ENCODE assay signal across 9 mouse cellular contexts in genomic region chr15:103060341-103061130, GRCm38 (mm10). TPM values are rescaled to one million over a fixed set of nuclear protein-coding genes. Genes with fewer than 3 reads are reported as not detected.
DNase-seq lines count a peak whose midpoint lies in the region; ATAC-seq and TF ChIP-seq lines count a peak whose summit lies in the region.
"Had no signal": no experiment of that assay in that cellular context is flagged by ENCODE, and none has a peak within 500 bp of the region (broad histone marks: within the 10 kb centered on the region; RNA-seq: fewer than 3 reads in every experiment).

No protein-coding gene starts in this region.

- H3K4me3 ChIP-seq in lung, embryonic 15.5 days = peak overlapping the region; percentile 7; the same call in 1 of the 2 replicates
- H3K4me3 ChIP-seq in embryonic facial prominence, embryonic 14.5 days (ENCODE audit: low read depth, low read length) = peak overlapping the region; percentile 10; the same call in 1 of the 2 replicates
- peak overlapping the region; percentile 66 for H3K4me3 ChIP-seq in kidney, adult 2 months (ENCODE audit: insufficient read depth, low read depth, low read length)
- H3K4me3 ChIP-seq in neural tube, embryonic 12.5 days = peak overlapping the region; percentile 47

- ATAC-seq in lung, embryonic 15.5 days (ENCODE audit: borderline replicate concordance, extremely low read depth, low FRiP score, low TSS enrichment) = peak; percentile 46; the same call in 1 of the 2 replicates
- ATAC-seq in embryonic facial prominence, embryonic 14.5 days (ENCODE audit: low read depth) = no peak; the same call in 1 of the 2 replicates
- peak; percentile 79 for ATAC-seq in neural tube, embryonic 12.5 days (ENCODE audit: low FRiP score, low read depth)
- ATAC-seq: Patski had no signal

- WGBS in lung, embryonic 15.5 days = 6% methylated on average over 36 of the region's 36 CpGs
- WGBS in embryonic facial prominence, embryonic 14.5 days = 7% methylated on average over 36 of the region's 36 CpGs
- 19% methylated on average over 36 of the region's 36 CpGs for WGBS in kidney, adult 2 months
- under 1% methylated on average over 36 of the region's 36 CpGs for WGBS in neural tube, embryonic 12.5 days

- no peaks in the 10 kb centered on the region for H3K9me3 ChIP-seq in lung, embryonic 15.5 days
- H3K9me3 ChIP-seq in embryonic facial prominence, embryonic 14.5 days (ENCODE audit: control insufficient read depth, low read length) = no peaks in the 10 kb centered on the region
- no peaks in the 10 kb centered on the region for H3K9me3 ChIP-seq in neural tube, embryonic 12.5 days

- peak; percentile 9 for TF ChIP-seq POLR2A in kidney, adult 2 months (IDR thresholded peaks at IDR 0.05; ENCODE audit: low read depth, low read length)

- peaks cover 11% of the 10 kb centered on the region; the same call in 1 of the 2 replicates for H3K4me1 ChIP-seq in lung, embryonic 15.5 days
- H3K4me1 ChIP-seq in embryonic facial prominence, embryonic 14.5 days (ENCODE audit: control insufficient read depth, insufficient read depth, low read length) = no peaks in the 10 kb centered on the region
- peaks cover 8% of the 10 kb centered on the region; the same call in 1 of the 2 replicates for H3K4me1 ChIP-seq in kidney, adult 2 months (ENCODE audit: control insufficient read depth, insufficient read depth, low read length)
- peaks cover 81% of the 10 kb centered on the region for H3K4me1 ChIP-seq in neural tube, embryonic 12.5 days

- peak overlapping the region; percentile 34 for H3K4me2 ChIP-seq in lung, embryonic 15.5 days
- H3K4me2 ChIP-seq in embryonic facial prominence, embryonic 14.5 days (ENCODE audit: low read depth, low read length) = peak overlapping the region; percentile 5; the same call in 1 of the 2 replicates
- H3K4me2 ChIP-seq in neural tube, embryonic 12.5 days (replicated peaks) = peak overlapping the region; percentile 73

- H3K9ac ChIP-seq in lung, embryonic 15.5 days = no peak overlapping the region
- H3K9ac ChIP-seq in embryonic facial prominence, embryonic 14.5 days (ENCODE audit: low read depth, low read length) = no peak overlapping the region
- peak overlapping the region; percentile 96 for H3K9ac ChIP-seq in neural tube, embryonic 12.5 days

- DNase-seq in lung, postnatal 10 days = no peak
- DNase-seq in embryonic facial prominence, embryonic 14.5 days (ENCODE audit: low spot score) = no peak
- DNase-seq in kidney, adult 2 months = peak; percentile 85
- no peak for DNase-seq in frontal cortex, postnatal 25 days (ENCODE audit: low spot score in 2 of 2)
- no peak for DNase-seq in cerebellum, adult 11 months
- no peak for DNase-seq in left cerebral cortex, postnatal 4 days

- no peaks in the 10 kb centered on the region for H3K36me3 ChIP-seq in lung, embryonic 15.5 days
- H3K36me3 ChIP-seq in embryonic facial prominence, embryonic 14.5 days (ENCODE audit: control insufficient read depth, insufficient read depth, low read length) = no peaks in the 10 kb centered on the region
- H3K36me3 ChIP-seq in kidney, adult 2 months (ENCODE audit: control insufficient read depth, insufficient read depth, low read length) = no peaks in the 10 kb centered on the region
- H3K36me3 ChIP-seq in neural tube, embryonic 12.5 days = no peaks in the 10 kb centered on the region

- no peak overlapping the region for H3K27ac ChIP-seq in lung, embryonic 15.5 days
- no peak overlapping the region for H3K27ac ChIP-seq in embryonic facial prominence, embryonic 14.5 days (replicated peaks; ENCODE audit: low read depth, low read length)
- peak overlapping the region; percentile 94 for H3K27ac ChIP-seq in kidney, adult 2 months (ENCODE audit: insufficient read depth, low read depth, low read length)
- peak overlapping the region; percentile 98 for H3K27ac ChIP-seq in neural tube, embryonic 12.5 days

- peaks cover 92% of the 10 kb centered on the region for H3K27me3 ChIP-seq in lung, embryonic 15.5 days
- peaks cover 95% of the 10 kb centered on the region for H3K27me3 ChIP-seq in embryonic facial prominence, embryonic 14.5 days (replicated peaks; ENCODE audit: control insufficient read depth, insufficient read depth, low read length)
- H3K27me3 ChIP-seq in kidney, adult 2 months (replicated peaks; ENCODE audit: control insufficient read depth, insufficient read depth, low read length) = no peaks in the 10 kb centered on the region
- no peaks in the 10 kb centered on the region for H3K27me3 ChIP-seq in neural tube, embryonic 12.5 days (replicated peaks)
- H3K27me3 ChIP-seq: Patski had no signal

- TF ChIP-seq CTCF in kidney, adult 2 months (conservative IDR thresholded peaks at IDR 0.05; ENCODE audit: insufficient read depth, insufficient read length, low read depth, low read length) = no peak

- intact Hi-C loops in left cerebral cortex, postnatal 4 days (cut with DNase I) = no loop called here

RNA-seq across cellular contexts. Expression of gene Hoxc4, which starts 41.8 kb away (rescaled TPM):
- 1.4 and 1.5 TPM in 2 replicates for polyA plus RNA-seq in lung, embryonic 15.5 days (2015; fragmentation: Nextera tagmentation; extraction: Ambion mirVana)
- polyA plus RNA-seq in embryonic facial prominence, embryonic 14.5 days (2014; fragmentation: Nextera tagmentation; extraction: Ambion mirVana) = 2.5 and 4.0 TPM in 2 replicates
- 2.5 and 2.7 TPM in 2 replicates for polyA plus RNA-seq in kidney, adult 2 months (2012; rRNA removed)
- 69.5 and 77.4 TPM in 2 replicates for polyA plus RNA-seq in neural tube, embryonic 12.5 days (2016; fragmentation: Nextera tagmentation; extraction: Ambion mirVana)
- not detected for total RNA-seq in left cerebral cortex, postnatal 4 days (2021)

Comparison
In these comparisons a context has a peak if more than half of its experiments do, and no peak if none do; other contexts are left out.
1. H3K27ac ChIP-seq: peak in kidney, adult 2 months (single experiment) and neural tube, embryonic 12.5 days (single experiment); none in lung, embryonic 15.5 days (single experiment) and embryonic facial prominence, embryonic 14.5 days (single experiment).
2. H3K4me2 ChIP-seq: peak in every context shown above with its lines; median percentile 73 in neural tube, embryonic 12.5 days; 34 in lung, embryonic 15.5 days; 5 in embryonic facial prominence, embryonic 14.5 days.
3. H3K4me3 ChIP-seq: peak in every context shown above with its lines; median percentile 66 in kidney, adult 2 months; 47 in neural tube, embryonic 12.5 days; 10 in embryonic facial prominence, embryonic 14.5 days; 7 in lung, embryonic 15.5 days.
4. RNA of gene Hoxc4, which starts 41.8 kb away (polyA plus RNA-seq): 69.5 to 77.4 TPM in neural tube, embryonic 12.5 days; 2.5 to 2.7 TPM in kidney, adult 2 months, 2.5 to 4.0 TPM in embryonic facial prominence, embryonic 14.5 days and 1.4 to 1.5 TPM in lung, embryonic 15.5 days; every median in the first group is over 10 times any median in the second.